Mouse (Mus musculus) liver, postnatal 0 days (tissue): Measurements from ENCODE around the gene Sipa1. TPM values are rescaled to one million over a fixed set of nuclear protein-coding genes. Genes with fewer than 3 reads are reported as not detected.
A peak's percentile ranks its signal among the peaks of the same experiment; 100 is the strongest.

Source experiments
- ATAC-seq: fragments of 200-750 bp; cut with Nextera tagmentation; 2 replicates; pipeline ENCODE4 v1.8.0; 2017; ENCODE audit warnings: mild to moderate bottlenecking, moderate library complexity
- DNase-seq: peaks from one replicate; pipeline ENCODE4 v3.0.0-alpha.2; 2016
- H3K27ac ChIP-seq: fragments of 300-500 bp; sonication (generic); 2 replicates; pipeline ENCODE4 v1.5.1; 2014; ENCODE audit warnings: antibody characterized with exemption, moderate library complexity, mild to moderate bottlenecking, low read depth
- H3K27me3 ChIP-seq: fragments of 300-500 bp; sonication (generic); 2 replicates; pipeline ENCODE4 v1.6.1; 2014; ENCODE audit warnings: low read length, control low read depth, mixed read lengths; ENCODE audit not compliant: insufficient read depth
- H3K36me3 ChIP-seq: fragments of 300-500 bp; sonication (generic); replicated peaks from 2 replicates; pipeline ENCODE4 v1.6.1; 2014; ENCODE audit warnings: mild to moderate bottlenecking, control low read depth, low read length, moderate library complexity, mixed read lengths; ENCODE audit not compliant: insufficient read depth
- H3K4me1 ChIP-seq: fragments of 300-500 bp; sonication (generic); 2 replicates; pipeline ENCODE4 v1.6.1; 2014; ENCODE audit warnings: antibody characterized with exemption, mild to moderate bottlenecking, control low read depth; ENCODE audit not compliant: insufficient read depth
- H3K4me2 ChIP-seq: fragments of 300-500 bp; sonication (generic); 2 replicates; pipeline ENCODE4 v1.6.1; 2014; ENCODE audit warnings: low read depth, mild to moderate bottlenecking, low read length, moderate library complexity, mixed read lengths
- H3K4me3 ChIP-seq: fragments of 300-500 bp; sonication (generic); 2 replicates; pipeline ENCODE4 v1.5.1; 2014; ENCODE audit warnings: low read depth, low read length
- H3K9ac ChIP-seq: fragments of 300-500 bp; sonication (generic); replicated peaks from 2 replicates; pipeline ENCODE4 v1.6.1; 2014; ENCODE audit warnings: mild to moderate bottlenecking, moderate library complexity
- H3K9me3 ChIP-seq: fragments of 300-500 bp; sonication (generic); 2 replicates; pipeline ENCODE4 v1.6.1; 2016; ENCODE audit warnings: mild to moderate bottlenecking, control low read depth, low read length, mixed read lengths
- CTCF ChIP-seq: sonication (generic); IDR thresholded peaks from 2 replicates; pipeline ENCODE4 v1.5.1; 2016; ENCODE audit warnings: antibody characterized with exemption, low read depth
- EP300 ChIP-seq: IDR thresholded peaks from 2 replicates; pipeline ENCODE4 v1.6.1; 2016; ENCODE audit warnings: antibody characterized with exemption, low read depth, mild to moderate bottlenecking
- WGBS: fragments of 180-500 bp; shearing (Covaris S2); extraction: QIAGEN DNeasy Blood & Tissue Kit; methylation state at CpG from one replicate; pipeline ENCODE4 v1.1.7; 2014; ENCODE audit not compliant: insufficient replicate concordance; 5-methylcytosine and 5-hydroxymethylcytosine counted together
- polyA plus RNA-seq: library from polyadenylated mRNA; unstranded; fragments of >200 nt; fragmentation: Nextera tagmentation; extraction: Ambion mirVana; gene quantifications from 2 replicates; pipeline ENCODE4 v1.2.1, GENCODE M21; 2015

Sipa1 gene
- polyA plus RNA-seq, 1 experiment from 2014 or later: 15.3 TPM

- peak overlapping the region; percentile 54 for H3K4me3 ChIP-seq
- H3K4me1 ChIP-seq: peaks cover 36% of the 10 kb centered on the region
- DNase-seq (peak; percentile 67), ATAC-seq (no peak; the same call in 1 of the 2 replicates)
- peak overlapping the region; percentile 60 for H3K9ac ChIP-seq
- TF ChIP-seq EP300: peak; percentile 18; the same call in 1 of the 2 replicates
- TF ChIP-seq CTCF: no peak
- H3K27me3 ChIP-seq: no peaks in the 10 kb centered on the region
- 19% methylated on average over 16 of the region's 16 CpGs for WGBS
- H3K27ac ChIP-seq: peak overlapping the region; percentile 84
- H3K36me3 ChIP-seq: peaks cover 27% of the 10 kb centered on the region
- H3K4me2 ChIP-seq: peak overlapping the region; percentile 80
- no peaks in the 10 kb centered on the region for H3K9me3 ChIP-seq
Measured at GRCm38 (mm10) chr19:5660942-5661751, 2.4 kb downstream of the Sipa1 start.

- peaks cover 9% of the 10 kb centered on the region for H3K4me1 ChIP-seq
- 70% methylated on average over 43 of the region's 43 CpGs for WGBS
- H3K9ac ChIP-seq: no peak overlapping the region; the same call in 1 of the 2 replicates
- H3K27ac ChIP-seq: no peak overlapping the region
- DNase-seq (no peak), ATAC-seq (peak; percentile 11)
- no peaks in the 10 kb centered on the region for H3K9me3 ChIP-seq
- peak overlapping the region; percentile 51 for H3K4me2 ChIP-seq
- H3K36me3 ChIP-seq: peaks cover 78% of the 10 kb centered on the region
- H3K4me3 ChIP-seq: 0 out of 2 replicates have a peak overlapping the region, but pooled peaks have one; percentile 0
- no peaks in the 10 kb centered on the region for H3K27me3 ChIP-seq
- TF ChIP-seq EP300 (no peak), CTCF (no peak)
Measured at GRCm38 (mm10) chr19:5654720-5655298, 8.7 kb downstream of the Sipa1 start.

DNA sequence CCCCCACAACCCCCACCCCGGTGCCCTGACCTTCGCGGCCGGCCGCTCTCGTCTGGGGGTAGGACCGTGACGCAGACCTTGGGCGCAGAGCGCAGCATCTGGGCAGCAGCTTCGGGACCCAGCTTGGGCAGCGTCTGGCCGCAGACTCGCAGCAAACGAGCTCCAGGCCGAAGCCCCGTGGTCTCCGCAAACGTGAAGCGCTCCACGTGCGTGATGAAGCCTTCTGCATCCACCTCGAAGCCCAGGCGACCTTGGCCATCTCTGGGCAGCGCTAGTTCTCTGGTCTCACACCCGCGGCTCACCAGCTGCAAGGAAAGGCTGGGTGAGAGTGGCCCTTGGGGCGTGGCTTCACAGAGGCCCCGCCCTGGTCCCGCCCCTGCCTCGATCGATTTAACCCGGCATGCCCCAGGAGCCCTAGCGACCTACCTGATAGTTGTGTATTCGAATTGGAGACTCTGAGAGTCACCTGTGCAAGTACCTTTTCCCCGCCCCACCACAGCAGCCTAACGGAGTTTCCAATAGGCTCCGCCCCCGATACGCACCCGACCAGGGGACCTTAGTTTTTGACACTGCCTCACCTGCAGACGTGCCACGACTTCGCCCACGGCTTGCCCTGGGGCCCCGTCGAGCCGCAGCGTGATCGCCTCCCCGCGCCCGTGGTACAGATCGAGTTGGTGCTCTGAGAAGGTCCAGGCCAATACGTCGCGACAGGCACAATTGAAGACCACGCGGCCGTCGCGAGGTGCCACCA lies 9.4 kb downstream of the Sipa1 start:
- no peaks in the 10 kb centered on the region for H3K27me3 ChIP-seq
- H3K4me3 ChIP-seq: 0 out of 2 replicates have a peak overlapping the region, but pooled peaks have one; percentile 0
- peak; percentile 76 for DNase-seq
- peaks cover 75% of the 10 kb centered on the region for H3K36me3 ChIP-seq
- H3K4me2 ChIP-seq: peak overlapping the region; percentile 51
- WGBS: 73% methylated on average over 62 of the region's 62 CpGs
- no peaks in the 10 kb centered on the region for H3K9me3 ChIP-seq
- no peak overlapping the region for H3K9ac ChIP-seq
- ATAC-seq: peak; percentile 68
- TF ChIP-seq EP300 (no peak), CTCF (no peak)
- peaks cover 16% of the 10 kb centered on the region for H3K4me1 ChIP-seq
- no peak overlapping the region for H3K27ac ChIP-seq

DNA sequence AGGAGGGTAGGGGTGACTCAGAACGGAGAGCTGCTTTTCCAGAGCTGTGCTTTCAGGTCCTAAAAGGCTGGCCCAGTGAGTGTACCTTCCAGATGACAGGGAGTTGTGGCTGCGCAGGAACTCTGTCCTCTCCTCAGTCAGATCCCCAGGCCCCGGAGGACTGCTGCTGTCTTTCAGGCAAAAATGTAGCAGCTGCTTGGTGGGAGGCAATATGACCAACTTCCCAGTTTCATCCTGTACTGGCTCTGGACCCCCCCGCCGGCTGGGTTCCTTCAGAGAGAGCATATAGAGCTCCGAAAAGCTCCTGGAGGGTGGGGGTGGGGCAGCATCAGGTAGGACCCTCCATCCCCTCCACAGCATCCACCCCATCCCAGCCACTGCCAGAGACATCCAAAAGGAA lies 10.9 kb downstream of the Sipa1 start:
- WGBS: 84% methylated on average over 6 of the region's 6 CpGs
- H3K36me3 ChIP-seq: peaks cover 66% of the 10 kb centered on the region
- H3K27ac ChIP-seq: no peak overlapping the region
- DNase-seq (no peak), ATAC-seq (no peak)
- no peak overlapping the region for H3K9ac ChIP-seq
- peaks cover 24% of the 10 kb centered on the region for H3K4me1 ChIP-seq
- no peak overlapping the region for H3K4me2 ChIP-seq
- no peaks in the 10 kb centered on the region for H3K27me3 ChIP-seq
- TF ChIP-seq EP300 (no peak), CTCF (no peak)
- no peaks in the 10 kb centered on the region for H3K9me3 ChIP-seq
- no peak overlapping the region for H3K4me3 ChIP-seq

GRCm38 (mm10) chr19:5651502-5652274 lies 11.8 kb downstream of the Sipa1 start:
- TF ChIP-seq CTCF (no peak), EP300 (no peak)
- H3K4me2 ChIP-seq: no peak overlapping the region
- ATAC-seq (no peak), DNase-seq (no peak)
- H3K27me3 ChIP-seq: no peaks in the 10 kb centered on the region
- H3K4me1 ChIP-seq: peaks cover 24% of the 10 kb centered on the region
- H3K4me3 ChIP-seq: no peak overlapping the region
- peaks cover 71% of the 10 kb centered on the region for H3K36me3 ChIP-seq
- no peak overlapping the region for H3K9ac ChIP-seq
- no peak overlapping the region for H3K27ac ChIP-seq
- no peaks in the 10 kb centered on the region for H3K9me3 ChIP-seq
- 71% methylated on average over 13 of the region's 13 CpGs for WGBS
